Mouse (Mus musculus) MEL (cell line): ENCODE results near the gene Rnf5. TPM values are rescaled to one million over a fixed set of nuclear protein-coding genes. Genes with fewer than 3 reads are reported as not detected.

ENCODE experiments used
- DNase-seq: peaks from one replicate; pipeline ENCODE4 v3.0.0; 2011; ENCODE audit warnings: low read depth, low spot score
- H3K27ac ChIP-seq: 2 replicates; pipeline ENCODE4 v1.5.1; 2012; ENCODE audit warnings: low read depth, mild to moderate bottlenecking, control low read depth, low read length, moderate library complexity; ENCODE audit not compliant: control insufficient read depth
- H3K27me3 ChIP-seq, 2 experiments: fragments of 150-350 bp in 1 of 2; sonication (generic) in 1 of 2; 2 replicates each; pipeline ENCODE4 v1.6.1; 2012; ENCODE audit warnings: low read length in 2 of 2, mild to moderate bottlenecking in 2 of 2, improper control_type of control experiment in 1 of 2, moderate library complexity in 1 of 2; ENCODE audit not compliant: insufficient read depth in 2 of 2, control insufficient read depth in 1 of 2
- H3K36me3 ChIP-seq, 2 experiments: 2 replicates each; pipeline ENCODE4 v1.6.1; 2012 to 2014; ENCODE audit warnings: low read length in 2 of 2, improper control_type of control experiment in 1 of 2, inconsistent platforms in 1 of 2, mild to moderate bottlenecking in 1 of 2; ENCODE audit not compliant: insufficient read depth in 2 of 2, control insufficient read depth in 1 of 2
- H3K4me1 ChIP-seq, 2 experiments: fragments of 150-350 bp in 1 of 2; sonication (generic) in 1 of 2; 2 replicates each; pipeline ENCODE4 v1.6.1; 2012; ENCODE audit warnings: low read length in 2 of 2, improper control_type of control experiment in 1 of 2, mild to moderate bottlenecking in 1 of 2; ENCODE audit not compliant: insufficient read depth in 2 of 2, control insufficient read depth in 1 of 2
- H3K4me3 ChIP-seq, 2 experiments: fragments of 150-350 bp in 1 of 2; sonication (generic) in 1 of 2; 2 replicates each; pipeline ENCODE4 v1.5.1; 2012; ENCODE audit warnings: low read depth in 2 of 2, low read length in 2 of 2, mild to moderate bottlenecking in 2 of 2, moderate library complexity in 2 of 2, control low read depth in 1 of 2, improper control_type of control experiment in 1 of 2; ENCODE audit not compliant: control insufficient read depth in 1 of 2, insufficient read depth in 1 of 2
- H3K79me2 ChIP-seq: 2 replicates; pipeline ENCODE4 v1.6.1; 2012; ENCODE audit warnings: mild to moderate bottlenecking, low read length, moderate library complexity; ENCODE audit not compliant: control insufficient read depth, poor library complexity, insufficient read depth
- H3K9ac ChIP-seq: 2 replicates; pipeline ENCODE4 v1.6.1; 2012; ENCODE audit warnings: low read depth, mild to moderate bottlenecking, control low read depth, low read length, moderate library complexity; ENCODE audit not compliant: control insufficient read depth, poor library complexity, severe bottlenecking
- H3K9me3 ChIP-seq: fragments of 150-350 bp; sonication (generic); replicated peaks from 2 replicates; pipeline ENCODE4 v1.6.1; 2012; ENCODE audit warnings: mild to moderate bottlenecking, low read length, improper control_type of control experiment, moderate library complexity; ENCODE audit not compliant: insufficient read depth
- BHLHE40 ChIP-seq: IDR thresholded peaks from 2 replicates; pipeline ENCODE4 v1.6.1; 2012; ENCODE audit warnings: low read depth, mild to moderate bottlenecking, inconsistent platforms, low read length, improper control_type of control experiment, borderline replicate concordance
- CHD1 ChIP-seq: IDR thresholded peaks from 2 replicates; pipeline ENCODE4 v1.6.1; 2012; ENCODE audit warnings: low read depth, mild to moderate bottlenecking, inconsistent platforms, low read length, improper control_type of control experiment
- CHD2 ChIP-seq: IDR thresholded peaks from 2 replicates; pipeline ENCODE4 v1.6.1; 2011; ENCODE audit warnings: low read length, improper control_type of control experiment
- CTCF ChIP-seq, 3 experiments: IDR thresholded peaks in 2 of 3; conservative IDR thresholded peaks in 1 of 3; 2 replicates each; pipeline ENCODE4 v1.5.1; 2011 to 2012; ENCODE audit warnings: low read length in 3 of 3, low read depth in 2 of 3, mild to moderate bottlenecking in 2 of 3, improper control_type of control experiment in 1 of 3, inconsistent platforms in 1 of 3, mixed read lengths in 1 of 3, moderate library complexity in 1 of 3; ENCODE audit not compliant: control insufficient read depth in 1 of 3, insufficient read depth in 1 of 3, poor library complexity in 1 of 3, severe bottlenecking in 1 of 3
- ELF1 ChIP-seq: IDR thresholded peaks from 2 replicates; pipeline ENCODE4 v1.6.1; 2014; ENCODE audit warnings: low read depth, mild to moderate bottlenecking, inconsistent platforms, low read length, improper control_type of control experiment, moderate library complexity
- GABPA ChIP-seq: IDR thresholded peaks from 2 replicates; pipeline ENCODE4 v1.6.1; 2012; ENCODE audit warnings: low read depth, mild to moderate bottlenecking, inconsistent platforms, low read length, improper control_type of control experiment, moderate library complexity
- HCFC1 ChIP-seq: IDR thresholded peaks from 2 replicates; pipeline ENCODE4 v1.6.1; 2012; ENCODE audit warnings: low read depth, mild to moderate bottlenecking, inconsistent platforms, low read length, improper control_type of control experiment, moderate library complexity
- KAT2A ChIP-seq: conservative IDR thresholded peaks from 2 replicates; pipeline ENCODE4 v1.6.1; 2012; ENCODE audit warnings: low read depth, low read length, improper control_type of control experiment, inconsistent platforms
- MEF2A ChIP-seq: IDR thresholded peaks from 2 replicates; pipeline ENCODE4 v1.6.1; 2014; ENCODE audit warnings: low read depth, mild to moderate bottlenecking, inconsistent platforms, low read length, improper control_type of control experiment; ENCODE audit not compliant: poor library complexity, insufficient replicate concordance, severe bottlenecking; ENCODE audit errors: extremely low read depth
- MYB ChIP-seq: IDR thresholded peaks from 2 replicates; pipeline ENCODE4 v1.6.1; 2011; ENCODE audit warnings: mild to moderate bottlenecking, low read depth, low read length, improper control_type of control experiment
- MYC ChIP-seq: IDR thresholded peaks from 2 replicates; pipeline ENCODE4 v1.6.1; 2011; ENCODE audit warnings: low read depth, mild to moderate bottlenecking, low read length, improper control_type of control experiment, moderate library complexity
- NRF1 ChIP-seq: IDR thresholded peaks from 2 replicates; pipeline ENCODE4 v1.6.1; 2014; ENCODE audit warnings: low read depth, mild to moderate bottlenecking, inconsistent platforms, low read length, improper control_type of control experiment, moderate library complexity; ENCODE audit not compliant: poor library complexity, insufficient read depth, severe bottlenecking
- POLR2AphosphoS5 ChIP-seq: IDR thresholded peaks from 2 replicates; pipeline ENCODE4 v1.6.1; 2012; ENCODE audit warnings: low read depth, borderline replicate concordance, mild to moderate bottlenecking, inconsistent platforms, low read length, moderate library complexity, mixed read lengths
- RAD21 ChIP-seq: IDR thresholded peaks from 2 replicates; pipeline ENCODE4 v1.6.1; 2011; ENCODE audit warnings: mild to moderate bottlenecking, low read depth, low read length, improper control_type of control experiment
- RCOR1 ChIP-seq: IDR thresholded peaks from 2 replicates; pipeline ENCODE4 v1.6.1; 2012; ENCODE audit warnings: low read depth, mild to moderate bottlenecking, inconsistent platforms, low read length, improper control_type of control experiment
- SIN3A ChIP-seq: IDR thresholded peaks from 2 replicates; pipeline ENCODE4 v1.6.1; 2012; ENCODE audit warnings: low read length, improper control_type of control experiment, inconsistent platforms
- TCF12 ChIP-seq: IDR thresholded peaks from 2 replicates; pipeline ENCODE4 v1.6.1; 2014; ENCODE audit warnings: low read depth, mild to moderate bottlenecking, inconsistent platforms, low read length, improper control_type of control experiment, moderate library complexity
- UBTF ChIP-seq: IDR thresholded peaks from 2 replicates; pipeline ENCODE4 v1.6.1; 2012; ENCODE audit warnings: low read depth, mild to moderate bottlenecking, inconsistent platforms, low read length, improper control_type of control experiment, moderate library complexity, borderline replicate concordance; ENCODE audit not compliant: insufficient read depth
- USF1 ChIP-seq: IDR thresholded peaks from 2 replicates; pipeline ENCODE4 v1.6.1; 2014; ENCODE audit warnings: low read depth, mild to moderate bottlenecking, inconsistent platforms, low read length, improper control_type of control experiment, moderate library complexity
- USF2 ChIP-seq, 2 experiments: IDR thresholded peaks; 2 replicates each; pipeline ENCODE4 v1.6.1; 2011 to 2012; ENCODE audit warnings: improper control_type of control experiment in 2 of 2, low read length in 2 of 2, borderline replicate concordance in 1 of 2, inconsistent platforms in 1 of 2, low read depth in 1 of 2, mild to moderate bottlenecking in 1 of 2; ENCODE audit not compliant: insufficient read depth in 1 of 2
- ZKSCAN1 ChIP-seq: IDR thresholded peaks from 2 replicates; pipeline ENCODE4 v1.6.1; 2012; ENCODE audit warnings: low read depth, mild to moderate bottlenecking, inconsistent platforms, low read length, improper control_type of control experiment, moderate library complexity
- ZMIZ1 ChIP-seq: IDR thresholded peaks from 2 replicates; pipeline ENCODE4 v1.6.1; 2012; ENCODE audit warnings: low read depth, mild to moderate bottlenecking, inconsistent platforms, low read length, improper control_type of control experiment, moderate library complexity
- polyA plus RNA-seq, 2 experiments: library from polyadenylated mRNA; stranded (reverse) in 1 of 2; unstranded in 1 of 2; fragments of >175 nt in 1 of 2; fragments of >200 nt in 1 of 2; gene quantifications; 2 replicates each; pipeline versions ENCODE4 v1.2.1 to v1.2.4; 2012; ENCODE audit warnings: low replicate concordance in 2 of 2, low read depth in 1 of 2; ENCODE audit not compliant: insufficient read length in 2 of 2, insufficient read depth in 1 of 2, missing spikeins in 1 of 2
- total RNA-seq: library from RNA; depleted of rRNA; stranded (reverse); fragments of 300-350 nt; gene quantifications from 2 replicates; pipeline ENCODE4 v1.2.3, GENCODE M21; 2012

Gene Rnf5
- total and polyA plus RNA-seq, 3 experiments = 24.8 to 85.1 TPM; not detected in 1

GRCm38 (mm10) chr17:34559895-34560294 lies 43.6 kb downstream of the Rnf5 start (continued):
- TF ChIP-seq TCF12 (peak; percentile 20; the same call in 1 of the 2 replicates), SIN3A (no peak), NRF1 (no peak), CTCF (IDR thresholded peaks at IDR 0.05 in 2 of 3, conservative IDR thresholded peaks at IDR 0.05 in 1 of 3; ENCODE audit: control insufficient read depth in 1 of 3, insufficient read depth in 1 of 3, low read depth in 2 of 3, low read length in 3 of 3, poor library complexity in 1 of 3, severe bottlenecking in 1 of 3) (peak in 2 of 3 experiments; percentile 48 to 56; a peak in 4 of 6 replicates), MYC (no peak), RAD21 (peak; percentile 36), HCFC1 (0 out of 2 replicates have a peak, but pooled peaks have one; percentile 16), USF1 (no peak), CHD2 (no peak), ZKSCAN1 (no peak), BHLHE40 (no peak), MYB (no peak), ELF1 (no peak), UBTF (no peak)

- no peak overlapping the region for H3K27ac ChIP-seq
- H3K79me2 ChIP-seq = no peaks in the 10 kb centered on the region
- peaks cover 7 to 18% of the 10 kb centered on the region in 2 experiments for H3K4me1 ChIP-seq
- H3K4me3 ChIP-seq = no peak overlapping the region
- no peaks in the 10 kb centered on the region for H3K9me3 ChIP-seq
- no peak overlapping the region for H3K9ac ChIP-seq
- no peak for TF ChIP-seq CHD1
- no peak for TF ChIP-seq KAT2A
- no peak for TF ChIP-seq MYC
- no peak for TF ChIP-seq BHLHE40
- TF ChIP-seq UBTF = no peak
- TF ChIP-seq USF2 (IDR thresholded peaks at IDR 0.05; ENCODE audit: borderline replicate concordance in 1 of 2, insufficient read depth in 1 of 2, low read depth in 1 of 2, low read length in 2 of 2) = no peak
- no peak for TF ChIP-seq GABPA
- no peak for TF ChIP-seq POLR2AphosphoS5
- TF ChIP-seq ZMIZ1 = no peak
- TF ChIP-seq MEF2A = no peak
- TF ChIP-seq RCOR1 = no peak
- no peak for DNase-seq
- peaks cover 0 to 10% of the 10 kb centered on the region in 2 experiments; a peak in 2 of 4 replicates for H3K36me3 ChIP-seq
- H3K27me3 ChIP-seq = no peaks in the 10 kb centered on the region
Observed at GRCm38 (mm10) chr17:34559116-34559515, 44.4 kb downstream of the Rnf5 start.
